Mouse (Mus musculus): Measurements from ENCODE around the gene Gm5134. TPM values are rescaled to one million over a fixed set of nuclear protein-coding genes. Genes with fewer than 3 reads are reported as not detected.

The Gm5134 gene
- polyA plus RNA-seq, 1 experiment from 2014 or later = not detected

DNA sequence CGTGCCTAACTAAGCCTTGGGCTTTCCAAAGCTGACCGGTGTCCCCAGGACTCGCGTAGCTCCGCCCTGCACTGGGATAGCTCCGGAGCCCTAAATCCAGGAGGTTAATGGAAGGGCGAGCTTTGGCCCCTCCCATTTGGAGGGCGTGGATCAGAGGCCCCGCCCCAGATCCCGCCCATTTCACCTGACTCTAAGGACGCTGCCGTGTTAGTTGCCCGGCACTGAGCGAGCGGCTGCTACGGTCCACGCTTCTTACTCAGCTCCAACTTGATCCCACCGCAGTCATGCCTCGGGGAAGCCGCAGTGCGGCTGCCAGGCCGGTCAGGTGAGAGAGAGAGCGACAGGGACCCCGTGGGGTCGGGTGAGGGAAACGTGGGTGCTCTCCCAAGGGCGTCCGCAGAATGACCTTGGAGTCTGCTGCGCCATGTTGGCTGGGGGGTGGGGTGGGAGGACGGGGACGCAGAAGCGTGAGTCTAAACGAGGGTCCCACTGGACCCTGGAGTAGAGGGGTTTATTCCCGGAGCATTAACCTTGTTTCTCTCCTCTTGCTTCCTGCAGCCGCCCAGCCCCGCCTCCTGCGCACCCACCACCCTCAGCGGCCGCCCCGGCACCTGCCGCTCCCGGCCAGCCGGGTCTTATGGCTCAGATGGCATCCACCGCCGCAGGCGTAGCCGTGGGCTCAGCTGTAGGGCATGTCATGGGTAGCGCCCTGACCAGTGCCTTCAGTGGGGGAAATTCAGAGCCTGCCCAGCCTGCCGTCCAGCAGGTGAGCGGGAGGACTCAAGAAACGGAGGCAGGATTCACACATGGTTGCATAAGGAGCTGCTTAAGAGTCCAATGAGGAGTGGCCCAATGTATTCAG is 18.4 kb upstream of the Gm5134 start, which contains the start of gene Mmp11:
Gene Mmp11, minus strand, starts transcription at position 817 of the 862 bp plus-strand sequence.
- WGBS = 1% methylated on average over 46 of the region's 51 CpGs
- no peaks in the 10 kb centered on the region for H3K36me3 ChIP-seq (replicated peaks; ENCODE audit: control insufficient read depth, insufficient read depth, low read depth, low read length)
- H3K4me1 ChIP-seq (ENCODE audit: control insufficient read depth, insufficient read depth, low read length) = peaks cover 8% of the 10 kb centered on the region
- peak within 1 kb of the TSS; percentile 43 for H3K9ac ChIP-seq (replicated peaks; ENCODE audit: low read length)
- no peak within 1 kb of the TSS for H3K27ac ChIP-seq (replicated peaks; ENCODE audit: low read depth, low read length)
- DNase-seq (ENCODE audit: low spot score) (peak; percentile 88), ATAC-seq (replicated peaks; ENCODE audit: insufficient number of reproducible peaks, low FRiP score, low TSS enrichment, low read depth) (peak; percentile 26; the same call in 1 of the 2 replicates)
- peak within 1 kb of the TSS; percentile 87 for H3K4me2 ChIP-seq (ENCODE audit: low read depth, low read length)
- H3K4me3 ChIP-seq (ENCODE audit: low read depth, low read length) = peak within 1 kb of the TSS; percentile 43
- no peaks in the 10 kb centered on the region for H3K9me3 ChIP-seq (replicated peaks; ENCODE audit: control insufficient read depth, low read length)
- peaks cover 17% of the 10 kb centered on the region for H3K27me3 ChIP-seq (ENCODE audit: control insufficient read depth, insufficient read depth, low read length)

DNA sequence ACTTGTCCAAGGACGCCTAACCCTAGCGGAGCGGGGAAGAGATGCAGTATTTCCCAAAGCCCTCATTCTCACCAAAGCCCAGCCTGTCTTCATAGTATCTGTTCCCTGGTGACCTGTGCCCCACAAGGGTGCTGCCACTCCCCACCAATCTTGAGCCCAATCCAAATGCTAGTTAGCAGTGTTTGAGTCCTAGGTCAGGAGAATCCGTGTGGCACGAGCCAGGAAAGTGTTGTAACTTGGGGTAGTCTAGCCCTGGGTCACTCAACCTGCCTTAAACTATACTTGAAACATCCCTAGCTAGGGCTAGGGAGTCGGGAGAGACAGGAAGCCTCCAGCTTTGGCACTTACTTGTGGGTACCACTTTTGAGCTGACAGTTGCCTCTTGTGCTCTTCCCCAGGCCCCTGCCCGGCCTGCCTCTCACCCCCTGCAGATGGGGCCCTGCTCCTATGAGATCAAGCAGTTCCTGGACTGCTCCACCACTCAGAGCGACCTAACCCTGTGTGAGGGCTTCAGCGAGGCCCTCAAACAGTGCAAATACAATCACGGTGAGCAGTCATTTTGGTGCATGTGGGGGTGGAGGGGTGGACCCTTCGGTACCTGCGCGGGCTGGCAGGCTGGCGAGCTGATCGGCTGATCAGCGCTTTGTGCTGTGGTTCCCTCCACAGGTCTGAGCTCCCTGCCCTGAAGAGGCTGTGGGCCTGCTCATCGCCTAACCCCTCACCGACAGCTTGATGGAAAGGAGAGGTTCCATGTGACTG is 17.2 kb upstream of the Gm5134 start:
- Histone ChIP-seq H3K4me1 (ENCODE audit: control insufficient read depth, insufficient read depth, low read length) (peaks cover 3% of the 10 kb centered on the region), H3K27me3 (ENCODE audit: control insufficient read depth, insufficient read depth, low read length) (peaks cover 14% of the 10 kb centered on the region), H3K36me3 (replicated peaks; ENCODE audit: control insufficient read depth, insufficient read depth, low read depth, low read length) (no peaks in the 10 kb centered on the region), H3K27ac (replicated peaks; ENCODE audit: low read depth, low read length) (no peak overlapping the region), H3K4me2 (ENCODE audit: low read depth, low read length) (no peak overlapping the region), H3K9me3 (replicated peaks; ENCODE audit: control insufficient read depth, low read length) (no peaks in the 10 kb centered on the region), H3K4me3 (ENCODE audit: low read depth, low read length) (no peak overlapping the region), H3K9ac (replicated peaks; ENCODE audit: low read length) (no peak overlapping the region)
- 30% methylated on average over 18 of the region's 18 CpGs for WGBS
- DNase-seq (ENCODE audit: low spot score) (no peak), ATAC-seq (replicated peaks; ENCODE audit: insufficient number of reproducible peaks, low FRiP score, low TSS enrichment, low read depth) (no peak)

DNA sequence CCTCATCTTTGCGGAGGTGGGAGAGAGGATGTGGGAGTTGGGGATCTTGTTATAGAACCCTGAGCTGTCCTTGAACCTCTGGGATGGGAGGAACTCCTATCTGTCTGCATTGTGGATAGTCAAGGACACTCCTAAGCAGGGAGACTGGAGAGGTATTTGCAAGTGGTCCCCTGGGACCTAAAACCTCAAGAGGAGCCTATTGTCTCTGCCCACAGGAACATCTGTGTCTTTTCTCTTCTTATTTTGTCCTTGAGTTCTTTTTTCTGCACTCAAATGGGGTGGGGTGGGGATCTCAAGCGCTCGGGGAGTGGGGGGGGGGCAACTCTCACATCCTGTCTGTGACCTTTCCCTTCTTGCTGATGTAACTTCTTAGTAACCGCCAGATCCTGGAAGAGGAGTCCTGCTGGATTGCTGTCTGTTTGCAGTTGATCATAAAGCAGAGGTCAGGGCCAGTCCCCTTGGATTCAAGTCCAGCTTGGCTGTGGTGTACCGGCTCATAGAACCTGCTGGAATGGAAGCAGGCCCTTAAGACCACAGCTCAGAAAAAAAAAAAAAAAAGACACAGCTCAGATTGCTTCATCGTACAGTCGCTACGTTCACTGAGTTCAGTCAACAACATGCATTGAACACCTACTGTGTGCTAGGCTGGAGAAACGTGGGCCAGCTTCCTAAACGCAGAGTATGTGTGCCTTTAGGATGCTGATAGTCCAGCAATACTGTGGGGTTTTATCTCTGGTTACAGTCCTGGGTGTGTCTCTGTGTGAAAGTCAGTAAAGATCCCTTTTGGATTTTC is 16.3 kb upstream of the Gm5134 start:
- no peaks in the 10 kb centered on the region for H3K36me3 ChIP-seq (replicated peaks; ENCODE audit: control insufficient read depth, insufficient read depth, low read depth, low read length)

DNA sequence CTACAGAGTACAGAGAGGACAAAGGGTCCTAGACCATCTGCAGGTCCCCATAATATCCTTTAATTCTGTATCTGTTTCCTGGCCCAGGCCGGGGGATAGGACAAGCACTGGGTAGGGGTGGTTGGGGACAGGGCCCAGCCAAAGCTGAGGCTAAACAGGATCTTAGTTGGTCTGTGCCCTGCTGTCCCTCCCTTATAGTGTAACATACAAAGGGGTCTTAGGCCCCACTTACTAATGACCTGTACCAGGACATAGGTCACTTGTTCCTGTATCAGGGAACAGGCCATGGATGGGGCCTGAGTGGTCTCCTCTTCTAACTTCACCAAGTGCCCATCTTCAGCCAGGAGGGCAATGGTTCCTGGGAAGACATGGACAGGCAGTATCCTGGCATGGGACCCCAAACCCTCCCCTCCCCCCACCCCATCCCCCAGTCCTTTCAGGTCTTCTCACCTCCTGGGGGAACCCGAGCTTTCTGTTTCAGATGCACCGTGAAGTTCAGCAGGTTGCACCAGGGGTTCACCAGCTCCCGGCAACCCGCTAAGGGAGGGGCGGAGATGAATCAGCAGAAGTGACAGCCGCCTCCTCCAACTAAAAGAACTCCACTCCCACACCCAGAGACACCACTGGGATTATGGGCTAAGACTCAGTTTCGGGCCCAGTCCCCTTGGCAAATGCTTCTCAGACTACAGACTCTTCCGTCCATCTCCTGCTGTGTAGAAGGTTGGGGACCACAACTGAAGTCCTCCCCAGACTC is 14.7 kb upstream of the Gm5134 start:
- no peak for DNase-seq (ENCODE audit: low spot score)
- H3K9ac ChIP-seq (replicated peaks; ENCODE audit: low read length) = no peak overlapping the region
- ATAC-seq (replicated peaks; ENCODE audit: insufficient number of reproducible peaks, low FRiP score, low TSS enrichment, low read depth) = no peak
- H3K27ac ChIP-seq (replicated peaks; ENCODE audit: low read depth, low read length) = no peak overlapping the region
- H3K27me3 ChIP-seq (ENCODE audit: control insufficient read depth, insufficient read depth, low read length) = peaks cover 14% of the 10 kb centered on the region
- no peaks in the 10 kb centered on the region for H3K36me3 ChIP-seq (replicated peaks; ENCODE audit: control insufficient read depth, insufficient read depth, low read depth, low read length)
- no peak overlapping the region for H3K4me3 ChIP-seq (ENCODE audit: low read depth, low read length)
- no peaks in the 10 kb centered on the region for H3K9me3 ChIP-seq (replicated peaks; ENCODE audit: control insufficient read depth, low read length)
- no peaks in the 10 kb centered on the region; the same call in 1 of the 2 replicates for H3K4me1 ChIP-seq (ENCODE audit: control insufficient read depth, insufficient read depth, low read length)
- H3K4me2 ChIP-seq (ENCODE audit: low read depth, low read length) = no peak overlapping the region
- 42% methylated on average over 9 of the region's 9 CpGs for WGBS

More for the DNA sequence above, 16.3 kb upstream of the Gm5134 start:
- H3K27me3 ChIP-seq (ENCODE audit: control insufficient read depth, insufficient read depth, low read length) = peaks cover 14% of the 10 kb centered on the region
- no peak overlapping the region for H3K4me2 ChIP-seq (ENCODE audit: low read depth, low read length)
- no peak for ATAC-seq (replicated peaks; ENCODE audit: insufficient number of reproducible peaks, low FRiP score, low TSS enrichment, low read depth)
- H3K9me3 ChIP-seq (replicated peaks; ENCODE audit: control insufficient read depth, low read length) = no peaks in the 10 kb centered on the region
- no peaks in the 10 kb centered on the region; the same call in none of the 2 replicates for H3K4me1 ChIP-seq (ENCODE audit: control insufficient read depth, insufficient read depth, low read length)
- no peak overlapping the region for H3K27ac ChIP-seq (replicated peaks; ENCODE audit: low read depth, low read length)
- H3K4me3 ChIP-seq (ENCODE audit: low read depth, low read length) = no peak overlapping the region
- WGBS = 48% methylated on average over 10 of the region's 10 CpGs
- no peak for DNase-seq (ENCODE audit: low spot score)
- H3K9ac ChIP-seq (replicated peaks; ENCODE audit: low read length) = no peak overlapping the region

DNA sequence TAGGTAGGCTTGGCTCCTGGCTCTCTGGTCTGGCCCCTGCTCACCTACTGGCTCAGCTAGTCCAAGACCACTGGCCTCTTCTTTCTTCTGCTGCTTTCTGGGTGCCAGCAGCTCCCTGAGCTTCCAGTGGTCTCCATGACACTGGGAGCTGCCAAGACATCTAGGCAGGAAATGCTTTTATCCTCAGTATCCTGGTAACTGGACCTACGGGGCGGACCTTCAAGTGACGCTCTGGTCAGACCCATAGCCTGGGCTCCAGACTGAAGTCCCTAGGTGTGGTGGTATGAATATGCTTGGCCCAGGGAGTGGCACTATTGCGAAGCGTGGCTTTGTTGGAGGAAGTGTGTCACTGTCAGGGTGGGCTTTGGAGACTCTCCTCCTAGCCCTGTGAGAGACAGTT is 13.8 kb upstream of the Gm5134 start, which contains the start of gene Gm867:
Gene Gm867, minus strand, starts transcription at position 153 of the 400 bp plus-strand sequence.
- 83% methylated on average over 5 of the region's 5 CpGs for WGBS
- DNase-seq (ENCODE audit: low spot score) = no peak
- H3K4me1 ChIP-seq (ENCODE audit: control insufficient read depth, insufficient read depth, low read length) = no peaks in the 10 kb centered on the region; the same call in 1 of the 2 replicates
- no peaks in the 10 kb centered on the region for H3K9me3 ChIP-seq (replicated peaks; ENCODE audit: control insufficient read depth, low read length)
- H3K9ac ChIP-seq (replicated peaks; ENCODE audit: low read length) = no peak within 1 kb of the TSS
- no peak for ATAC-seq (replicated peaks; ENCODE audit: insufficient number of reproducible peaks, low FRiP score, low TSS enrichment, low read depth)
- H3K4me2 ChIP-seq (ENCODE audit: low read depth, low read length) = no peak within 1 kb of the TSS
- H3K4me3 ChIP-seq (ENCODE audit: low read depth, low read length) = no peak within 1 kb of the TSS
- H3K27me3 ChIP-seq (ENCODE audit: control insufficient read depth, insufficient read depth, low read length) = peaks cover 14% of the 10 kb centered on the region
- H3K36me3 ChIP-seq (replicated peaks; ENCODE audit: control insufficient read depth, insufficient read depth, low read depth, low read length) = no peaks in the 10 kb centered on the region
- H3K27ac ChIP-seq (replicated peaks; ENCODE audit: low read depth, low read length) = no peak within 1 kb of the TSS

DNA sequence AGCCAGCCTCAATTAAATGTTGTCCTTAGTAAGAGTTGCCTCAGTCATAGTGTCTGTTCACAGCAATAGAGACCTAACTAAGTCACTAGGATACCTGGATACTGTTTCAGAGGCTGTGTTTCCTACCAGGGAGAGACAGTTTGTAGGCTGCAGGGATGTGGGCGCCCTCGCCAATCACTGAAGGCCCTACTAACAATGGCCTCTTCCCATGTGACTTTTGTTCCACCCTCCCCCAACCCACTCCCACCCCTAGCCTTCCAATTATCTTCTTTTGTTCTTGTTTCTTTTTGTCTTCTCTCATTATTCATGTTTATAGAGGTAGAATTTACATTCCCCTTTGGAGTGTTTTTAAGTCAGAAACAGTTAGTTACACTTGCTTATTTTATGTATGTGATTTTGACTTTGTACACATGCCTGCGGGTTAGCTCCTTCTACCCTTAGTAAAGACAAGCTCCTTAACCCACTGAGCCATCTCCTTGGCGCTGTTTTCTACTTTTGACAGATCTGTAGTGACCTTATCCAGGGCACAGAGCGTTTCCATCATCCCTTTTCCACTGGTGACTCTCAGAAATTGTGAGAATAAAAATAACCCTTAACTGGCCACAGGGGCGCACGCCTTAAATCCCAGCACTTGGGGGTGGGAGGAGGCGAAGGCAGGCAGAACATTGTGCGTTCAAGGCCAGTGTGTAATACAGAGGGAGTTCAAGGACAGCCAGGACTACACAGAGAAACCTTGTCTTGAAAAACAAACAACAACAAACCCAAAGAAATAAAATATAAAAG is 13.1 kb upstream of the Gm5134 start:
- H3K9me3 ChIP-seq (replicated peaks; ENCODE audit: control insufficient read depth, low read length) = no peaks in the 10 kb centered on the region
- no peak overlapping the region for H3K4me3 ChIP-seq (ENCODE audit: low read depth, low read length)
- peaks cover 8% of the 10 kb centered on the region for H3K27me3 ChIP-seq (ENCODE audit: control insufficient read depth, insufficient read depth, low read length)
- no peak for ATAC-seq (replicated peaks; ENCODE audit: insufficient number of reproducible peaks, low FRiP score, low TSS enrichment, low read depth)
- no peaks in the 10 kb centered on the region for H3K4me1 ChIP-seq (ENCODE audit: control insufficient read depth, insufficient read depth, low read length)
- H3K36me3 ChIP-seq (replicated peaks; ENCODE audit: control insufficient read depth, insufficient read depth, low read depth, low read length) = no peaks in the 10 kb centered on the region
- no peak overlapping the region for H3K4me2 ChIP-seq (ENCODE audit: low read depth, low read length)
- DNase-seq (ENCODE audit: low spot score) = no peak
- no peak overlapping the region for H3K27ac ChIP-seq (replicated peaks; ENCODE audit: low read depth, low read length)
- H3K9ac ChIP-seq (replicated peaks; ENCODE audit: low read length) = no peak overlapping the region
- 68% methylated on average over 9 of the region's 9 CpGs for WGBS
